ENCODE assay signal across 29 mouse cellular contexts in the genomic region with DNA sequence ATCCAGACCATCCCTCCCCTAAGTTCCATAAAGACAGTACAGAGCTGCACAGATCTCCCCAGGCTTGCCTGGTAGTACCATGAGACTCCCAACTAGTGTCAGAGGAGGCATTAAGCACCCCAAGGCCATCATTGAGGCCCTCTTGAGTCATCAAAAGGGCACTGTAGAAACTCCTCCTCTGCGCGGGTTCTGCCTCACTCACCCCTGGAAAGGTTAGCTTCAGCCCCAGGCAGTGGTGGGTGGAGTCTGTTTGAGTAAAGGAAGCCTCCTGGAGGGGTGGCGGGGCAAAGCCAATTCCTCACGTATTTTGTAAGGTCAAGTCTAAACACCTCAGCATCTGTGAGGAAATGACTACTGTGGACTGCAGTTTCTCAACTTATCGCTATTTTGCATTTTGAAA. TPM values are rescaled to one million over a fixed set of nuclear protein-coding genes. Genes with fewer than 3 reads are reported as not detected.
DNase-seq lines count a peak whose midpoint lies in the region; ATAC-seq and TF ChIP-seq lines count a peak whose summit lies in the region.
"Had no signal": no experiment of that assay in that cellular context is flagged by ENCODE, and none has a peak within 500 bp of the region (broad histone marks: within the 10 kb centered on the region; RNA-seq: fewer than 3 reads in every experiment).

No protein-coding gene starts in this region.

- ATAC-seq in intestine, postnatal 0 days, result no peak
- ATAC-seq in hindbrain, postnatal 0 days, result no peak
- ATAC-seq: activated CD4-positive, CD25-positive, alpha-beta regulatory T cell, adult 4 months; forebrain, embryonic 14.5 days; Patski had no signal

- H3K27me3 ChIP-seq in intestine, postnatal 0 days (replicated peaks; ENCODE audit: control insufficient read depth, insufficient read depth, low read length), result no peaks in the 10 kb centered on the region
- H3K27me3 ChIP-seq in hindbrain, postnatal 0 days (ENCODE audit: insufficient read depth, low read length), result no peaks in the 10 kb centered on the region
- H3K27me3 ChIP-seq: embryonic facial prominence, embryonic 13.5 days; hindbrain, embryonic 12.5 days; liver, embryonic 15.5 days; Patski had no signal

- no peaks in the 10 kb centered on the region for H3K9me3 ChIP-seq in intestine, postnatal 0 days (ENCODE audit: control insufficient read depth)
- H3K9me3 ChIP-seq in hindbrain, postnatal 0 days (ENCODE audit: low read length), result no peaks in the 10 kb centered on the region
- H3K9me3 ChIP-seq: embryonic facial prominence, embryonic 13.5 days; G1E; hindbrain, embryonic 12.5 days; limb, embryonic 10.5 days; liver, embryonic 15.5 days had no signal

- intact Hi-C loops in gastrocnemius, adult 2 months (cut with DNase I), result no loop called here

- 44% methylated on average over 5 of the region's 5 CpGs for WGBS in intestine, postnatal 0 days
- 43% methylated on average over 5 of the region's 5 CpGs for WGBS in hindbrain, postnatal 0 days

- H3K36me3 ChIP-seq in intestine, postnatal 0 days (ENCODE audit: control insufficient read depth, insufficient read depth), result no peaks in the 10 kb centered on the region
- H3K36me3 ChIP-seq in hindbrain, postnatal 0 days (ENCODE audit: insufficient read depth, low read length), result no peaks in the 10 kb centered on the region
- H3K36me3 ChIP-seq: embryonic facial prominence, embryonic 13.5 days; G1E; hindbrain, embryonic 12.5 days; limb, embryonic 10.5 days; liver, embryonic 15.5 days had no signal

- H3K4me2 ChIP-seq in intestine, postnatal 0 days (replicated peaks; ENCODE audit: low read depth), result no peak overlapping the region
- H3K4me2 ChIP-seq in hindbrain, postnatal 0 days (ENCODE audit: low read depth, low read length), result no peak overlapping the region
- H3K4me2 ChIP-seq: embryonic facial prominence, embryonic 13.5 days; hindbrain, embryonic 12.5 days; liver, embryonic 15.5 days had no signal

- H3K4me1 ChIP-seq in intestine, postnatal 0 days (replicated peaks; ENCODE audit: control insufficient read depth, insufficient read depth, low read length), result no peaks in the 10 kb centered on the region
- no peaks in the 10 kb centered on the region for H3K4me1 ChIP-seq in hindbrain, postnatal 0 days (ENCODE audit: insufficient read depth, low read length)
- H3K4me1 ChIP-seq: hindbrain, embryonic 12.5 days; liver, embryonic 15.5 days had no signal

- DNase-seq in adrenal gland, adult (ENCODE audit: inconsistent age in 2 of 2, low spot score in 1 of 2), result peak; percentile 55 to 86
- DNase-seq in adrenal gland, postnatal 4 days (ENCODE audit: low spot score in 2 of 2), result no peak
- DNase-seq in lung, postnatal 36 days, result peak; percentile 28
- no peak for DNase-seq in lung, postnatal 10 days
- peak; percentile 30 for DNase-seq in adrenal gland, postnatal 25 days
- no peak for DNase-seq in gastrocnemius, adult 2 months
- no peak for DNase-seq in hindbrain, postnatal 0 days (ENCODE audit: low spot score)
- DNase-seq: cerebellum, adult 2 months; cerebellum, postnatal 36 days; gastrocnemius, postnatal 14 days; heart, adult 18-20 months; kidney, adult 18-20 months; kidney, postnatal 10 days; liver; midbrain, embryonic 14.5 days; right cerebral cortex, postnatal 25 days; spleen, adult 18-20 months had no signal

- no peak for TF ChIP-seq CTCF in intestine, postnatal 0 days (IDR thresholded peaks at IDR 0.05; ENCODE audit: low read depth)
- no peak for TF ChIP-seq CTCF in gastrocnemius, adult 2 months (IDR thresholded peaks at IDR 0.05)
- no peak for TF ChIP-seq CTCF in hindbrain, postnatal 0 days (IDR thresholded peaks at IDR 0.05; ENCODE audit: low read depth)

- H3K27ac ChIP-seq in intestine, postnatal 0 days (ENCODE audit: low read depth, low read length), result no peak overlapping the region
- H3K27ac ChIP-seq in gastrocnemius, adult 2 months, result no peak overlapping the region
- no peak overlapping the region for H3K27ac ChIP-seq in hindbrain, postnatal 0 days
- H3K27ac ChIP-seq: embryonic facial prominence, embryonic 13.5 days; hindbrain, embryonic 12.5 days; left cerebral cortex, adult 2 months; limb, embryonic 10.5 days; liver, embryonic 15.5 days had no signal

- no peak overlapping the region for H3K9ac ChIP-seq in intestine, postnatal 0 days (ENCODE audit: low read depth, low read length)
- H3K9ac ChIP-seq in hindbrain, postnatal 0 days (replicated peaks; ENCODE audit: low read length), result no peak overlapping the region
- H3K9ac ChIP-seq: embryonic facial prominence, embryonic 13.5 days; hindbrain, embryonic 12.5 days; liver, embryonic 15.5 days had no signal

- no peak overlapping the region for H3K4me3 ChIP-seq in intestine, postnatal 0 days (ENCODE audit: low read depth, low read length)
- no peak overlapping the region for H3K4me3 ChIP-seq in gastrocnemius, adult 2 months
- H3K4me3 ChIP-seq in hindbrain, postnatal 0 days (ENCODE audit: low read length), result no peak overlapping the region
- H3K4me3 ChIP-seq: embryonic facial prominence, embryonic 13.5 days; erythroblast, embryonic 14.5 days; hindbrain, embryonic 12.5 days; left cerebral cortex, adult 2 months; limb, embryonic 10.5 days; liver, embryonic 15.5 days had no signal

RNA-seq across cellular contexts. Expression of a gene that starts 50.2 kb away (rescaled TPM):
- total RNA-seq in adrenal gland, postnatal 4 days (2021), result 10 to 100 TPM; 18.7 to 21.0 TPM
- total RNA-seq in adrenal gland, postnatal 25 days (2021), result 4.2 and 4.6 TPM in 2 replicates
- 0.46 and 0.50 TPM in 2 replicates for polyA plus RNA-seq in intestine, postnatal 0 days (2015; fragmentation: Nextera tagmentation; extraction: Ambion mirVana)
- total RNA-seq in gastrocnemius, adult 2 months (2021), result 10 to 100 TPM in 1 of 2 experiments, 1 to 10 TPM in 1; 7.1 to 18.9 TPM
- 78.9 and 90.5 TPM in 2 replicates for total RNA-seq in hindbrain, postnatal 0 days (2014; rRNA removed)
- 32.5 and 33.1 TPM in 2 replicates for polyA plus RNA-seq in hindbrain, postnatal 0 days (2015; fragmentation: Nextera tagmentation; extraction: Ambion mirVana)
- total RNA-seq: megakaryocyte-erythroid progenitor cell, adult 5-6 weeks had no signal
- polyA plus RNA-seq: erythroblast, embryonic 14.5 days had no signal

Comparison
In these comparisons a context has a peak if more than half of its experiments do, and no peak if none do; other contexts are left out.
1. DNase-seq: peak in adrenal gland, adult (2 of 2), lung, postnatal 36 days (single experiment) and adrenal gland, postnatal 25 days (single experiment); none in adrenal gland, postnatal 4 days (0 of 2), lung, postnatal 10 days (single experiment), gastrocnemius, adult 2 months (single experiment) and hindbrain, postnatal 0 days (single experiment).